Mouse (Mus musculus): ENCODE results near the gene Rin1. TPM values are rescaled to one million over a fixed set of nuclear protein-coding genes. Genes with fewer than 3 reads are reported as not detected.
"Not testable (repeated sequence)": the region's sequence is repeated elsewhere in the genome, so short reads cannot be mapped to it uniquely, and the experiment has no call there.

Rin1 gene
- polyA plus RNA-seq (2015; fragmentation: Nextera tagmentation; extraction: Ambion mirVana): 0.21 and 0.36 TPM in 2 replicates

GRCm38 (mm10) chr19:5050047-5050905, at the start of gene Rin1:
Gene Rin1 (plus strand): TSS chr19:5050481.
- Histone ChIP-seq H3K9ac (replicated peaks) (no peak within 1 kb of the TSS; the same call in 1 of the 2 replicates), H3K4me2 (ENCODE audit: low read depth, low read length) (peak within 1 kb of the TSS; percentile 39), H3K36me3 (replicated peaks; ENCODE audit: insufficient read depth, low read length) (peaks cover 29% of the 10 kb centered on the region), H3K27me3 (ENCODE audit: insufficient read depth, low read length) (peaks cover 28% of the 10 kb centered on the region), H3K27ac (ENCODE audit: low read depth) (no peak within 1 kb of the TSS), H3K4me1 (ENCODE audit: insufficient read depth) (peaks cover 3% of the 10 kb centered on the region; the same call in 1 of the 2 replicates), H3K4me3 (ENCODE audit: low read depth, low read length) (0 out of 2 replicates have a peak within 1 kb of the TSS, but pooled peaks have one; percentile 11), H3K9me3 (ENCODE audit: low read length) (no peaks in the 10 kb centered on the region)
- ATAC-seq: peak; percentile 35; the same call in 1 of the 2 replicates
- peak; percentile 58 for TF ChIP-seq CTCF (IDR thresholded peaks at IDR 0.05; ENCODE audit: low read depth)
- TF ChIP-seq EP300 (IDR thresholded peaks at IDR 0.05; ENCODE audit: low read depth): no peak
- WGBS (ENCODE audit: insufficient replicate concordance): 26% methylated on average over 13 of the region's 14 CpGs
- DNase-seq: peak; percentile 50

GRCm38 (mm10) chr19:5001666-5002406, 48.4 kb upstream of the Rin1 start:
- 1% methylated on average over 39 of the region's 39 CpGs for WGBS (ENCODE audit: insufficient replicate concordance)
- no peaks in the 10 kb centered on the region for H3K36me3 ChIP-seq (replicated peaks; ENCODE audit: insufficient read depth, low read length)
- peaks cover 13% of the 10 kb centered on the region for H3K27me3 ChIP-seq (ENCODE audit: insufficient read depth, low read length)
- DNase-seq (peak; percentile 77), ATAC-seq (peak; percentile 50)
- no peak overlapping the region for H3K9ac ChIP-seq (replicated peaks)
- TF ChIP-seq CTCF (IDR thresholded peaks at IDR 0.05; ENCODE audit: low read depth): peak; percentile 90
- TF ChIP-seq EP300 (IDR thresholded peaks at IDR 0.05; ENCODE audit: low read depth): no peak
- H3K4me1 ChIP-seq (ENCODE audit: insufficient read depth): no peaks in the 10 kb centered on the region; the same call in 1 of the 2 replicates
- H3K27ac ChIP-seq (ENCODE audit: low read depth): no peak overlapping the region
- H3K4me3 ChIP-seq (ENCODE audit: low read depth, low read length): no peak overlapping the region
- H3K4me2 ChIP-seq (ENCODE audit: low read depth, low read length): peak overlapping the region; percentile 26
- H3K9me3 ChIP-seq (ENCODE audit: low read length): no peaks in the 10 kb centered on the region

- H3K36me3 ChIP-seq (replicated peaks; ENCODE audit: insufficient read depth, low read length); ATAC-seq; H3K27ac ChIP-seq (ENCODE audit: low read depth); H3K4me2 ChIP-seq (ENCODE audit: low read depth, low read length); H3K4me3 ChIP-seq (ENCODE audit: low read depth, low read length); H3K9me3 ChIP-seq (ENCODE audit: low read length); H3K9ac ChIP-seq (replicated peaks); H3K4me1 ChIP-seq (ENCODE audit: insufficient read depth); DNase-seq: not testable (repeated sequence)
- 0 out of 2 replicates have a peak, but pooled peaks have one; percentile 14 for TF ChIP-seq CTCF (IDR thresholded peaks at IDR 0.05; ENCODE audit: low read depth)
- peaks cover 13% of the 10 kb centered on the region for H3K27me3 ChIP-seq (ENCODE audit: insufficient read depth, low read length)
- WGBS (ENCODE audit: insufficient replicate concordance): 49% methylated on average over 2 of the region's 2 CpGs
Observed at GRCm38 (mm10) chr19:5003644-5004043, 46.6 kb upstream of the Rin1 start.

GRCm38 (mm10) chr19:5004925-5005324, 45.4 kb upstream of the Rin1 start:
- Histone ChIP-seq H3K4me1 (ENCODE audit: insufficient read depth) (no peaks in the 10 kb centered on the region; the same call in 1 of the 2 replicates), H3K4me3 (ENCODE audit: low read depth, low read length) (no peak overlapping the region), H3K27ac (ENCODE audit: low read depth) (no peak overlapping the region), H3K27me3 (ENCODE audit: insufficient read depth, low read length) (peaks cover 13% of the 10 kb centered on the region), H3K9me3 (ENCODE audit: low read length) (no peaks in the 10 kb centered on the region), H3K36me3 (replicated peaks; ENCODE audit: insufficient read depth, low read length) (no peaks in the 10 kb centered on the region), H3K9ac (replicated peaks) (no peak overlapping the region), H3K4me2 (ENCODE audit: low read depth, low read length) (no peak overlapping the region)
- TF ChIP-seq CTCF (IDR thresholded peaks at IDR 0.05; ENCODE audit: low read depth): no peak
- TF ChIP-seq EP300 (IDR thresholded peaks at IDR 0.05; ENCODE audit: low read depth): no peak
- WGBS (ENCODE audit: insufficient replicate concordance): 57% methylated on average over 4 of the region's 4 CpGs
- ATAC-seq: peak; percentile 75
- no peak for DNase-seq

GRCm38 (mm10) chr19:5013138-5013537, 37.1 kb upstream of the Rin1 start:
- H3K27ac ChIP-seq (ENCODE audit: low read depth): no peak overlapping the region
- ATAC-seq: no peak
- H3K4me2 ChIP-seq (ENCODE audit: low read depth, low read length): no peak overlapping the region
- WGBS (ENCODE audit: insufficient replicate concordance): 46% methylated on average over 8 of the region's 8 CpGs
- no peak overlapping the region for H3K9ac ChIP-seq (replicated peaks)
- TF ChIP-seq CTCF (IDR thresholded peaks at IDR 0.05; ENCODE audit: low read depth) (no peak), EP300 (IDR thresholded peaks at IDR 0.05; ENCODE audit: low read depth) (no peak)
- no peaks in the 10 kb centered on the region for H3K27me3 ChIP-seq (ENCODE audit: insufficient read depth, low read length)
- no peaks in the 10 kb centered on the region for H3K36me3 ChIP-seq (replicated peaks; ENCODE audit: insufficient read depth, low read length)
- H3K9me3 ChIP-seq (ENCODE audit: low read length): no peaks in the 10 kb centered on the region
- DNase-seq: no peak
- no peaks in the 10 kb centered on the region for H3K4me1 ChIP-seq (ENCODE audit: insufficient read depth)
- no peak overlapping the region for H3K4me3 ChIP-seq (ENCODE audit: low read depth, low read length)

GRCm38 (mm10) chr19:5014961-5015398, 35.3 kb upstream of the Rin1 start:
- peak; percentile 25 for DNase-seq
- WGBS (ENCODE audit: insufficient replicate concordance): 16% methylated on average over 8 of the region's 8 CpGs

More at GRCm38 (mm10) chr19:5014961-5015398, 35.3 kb upstream of the Rin1 start:
- H3K27ac ChIP-seq (ENCODE audit: low read depth): no peak overlapping the region
- H3K27me3 ChIP-seq (ENCODE audit: insufficient read depth, low read length): no peaks in the 10 kb centered on the region
- H3K36me3 ChIP-seq (replicated peaks; ENCODE audit: insufficient read depth, low read length): no peaks in the 10 kb centered on the region
- no peak overlapping the region for H3K4me2 ChIP-seq (ENCODE audit: low read depth, low read length)
- TF ChIP-seq EP300 (IDR thresholded peaks at IDR 0.05; ENCODE audit: low read depth): no peak
- peak; percentile 61 for TF ChIP-seq CTCF (IDR thresholded peaks at IDR 0.05; ENCODE audit: low read depth)
- ATAC-seq: no peak
- no peaks in the 10 kb centered on the region for H3K4me1 ChIP-seq (ENCODE audit: insufficient read depth)
- no peak overlapping the region for H3K9ac ChIP-seq (replicated peaks)
- no peaks in the 10 kb centered on the region for H3K9me3 ChIP-seq (ENCODE audit: low read length)
- H3K4me3 ChIP-seq (ENCODE audit: low read depth, low read length): no peak overlapping the region

All from liver, postnatal 0 days (tissue).